Mouse (Mus musculus): ENCODE data around the gene Txlna.

- TF ChIP-seq CTCF (conservative IDR thresholded peaks at IDR 0.05 in 1 of 2, IDR thresholded peaks at IDR 0.05 in 1 of 2; ENCODE audit: low read depth in 2 of 2, low read length in 2 of 2) (no peak), RAD21 (IDR thresholded peaks at IDR 0.05; ENCODE audit: low read depth, low read length) (no peak), POLR2A (IDR thresholded peaks at IDR 0.05; ENCODE audit: low read depth, low read length) (no peak), ELF1 (IDR thresholded peaks at IDR 0.05; ENCODE audit: low read depth, low read length) (no peak)
These were observed 43.1 kb upstream of the Txlna start for GRCm38 (mm10) chr4:129683901-129684493.

Data from CH12.LX (cell line).